Mouse (Mus musculus) bone marrow, adult 2 months (tissue): ENCODE results near the gene Nxn. TPM values are rescaled to one million over a fixed set of nuclear protein-coding genes. Genes with fewer than 3 reads are reported as not detected.

Experiments used
- H3K27ac ChIP-seq: fragments of 200-500 bp; 2 replicates; pipeline ENCODE4 v1.5.1; 2012; ENCODE audit warnings: low read depth, mild to moderate bottlenecking, control low read depth, inconsistent platforms, low read length; ENCODE audit not compliant: control insufficient read depth, poor library complexity, insufficient read depth
- H3K4me1 ChIP-seq: fragments of 200-500 bp; 2 replicates; pipeline ENCODE4 v1.6.1; 2011; ENCODE audit warnings: low read length; ENCODE audit not compliant: control insufficient read depth, insufficient read depth
- H3K4me3 ChIP-seq: fragments of 200-500 bp; replicated peaks from 2 replicates; pipeline ENCODE3; 2011; ENCODE audit warnings: mild to moderate bottlenecking, low read depth, low read length, control low read depth; ENCODE audit not compliant: control insufficient read depth
- CTCF ChIP-seq: fragments of 200-500 bp; IDR thresholded peaks from 2 replicates; pipeline ENCODE4 v1.5.1; 2011; ENCODE audit warnings: low read length, control low read depth; ENCODE audit not compliant: control insufficient read depth, insufficient read depth
- POLR2A ChIP-seq: fragments of 200-500 bp; IDR thresholded peaks from 2 replicates; pipeline ENCODE4 v1.6.1; 2011; ENCODE audit warnings: low read depth, mild to moderate bottlenecking, control low read depth, low read length, borderline replicate concordance; ENCODE audit not compliant: control insufficient read depth
- WGBS: fragments of 180-500 bp; shearing (Covaris S2); methylation state at CpG from one replicate; pipeline ENCODE4 v1.1.7; 2018; 5-methylcytosine and 5-hydroxymethylcytosine counted together
- polyA plus RNA-seq: library from polyadenylated mRNA; stranded (reverse); fragments of >200 nt; gene quantifications from 2 replicates; pipeline ENCODE4 v1.2.4, GENCODE M21; 2011; ENCODE audit warnings: low replicate concordance; ENCODE audit not compliant: missing spikeins, insufficient read depth, insufficient read length

The Nxn gene
- polyA plus RNA-seq, 1 experiment = 14.4 TPM

DNA sequence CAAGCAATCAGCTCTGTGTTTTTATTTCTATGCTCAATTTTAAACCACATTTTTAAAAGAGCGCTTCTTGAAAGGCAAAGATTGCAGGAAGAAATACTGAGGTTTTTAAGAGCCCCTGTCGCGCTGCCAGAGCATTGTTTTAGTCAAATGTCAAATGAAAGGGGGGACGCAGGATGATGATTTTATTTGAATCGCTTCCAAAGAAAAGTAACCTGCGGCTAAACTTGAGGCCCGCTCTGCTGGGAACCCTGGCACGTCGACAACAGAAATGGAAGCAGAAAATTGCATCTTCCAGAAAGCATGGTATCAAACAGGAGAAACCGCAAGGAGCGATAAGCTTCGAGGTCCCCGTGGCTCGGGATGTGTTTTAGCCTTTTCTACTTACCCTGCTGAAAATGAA lies 57.8 kb downstream of the Nxn start:
- Histone ChIP-seq H3K4me3 (no peak overlapping the region), H3K27ac (no peak overlapping the region), H3K4me1 (no peaks in the 10 kb centered on the region)
- 88% methylated on average over 14 of the region's 14 CpGs for WGBS
- TF ChIP-seq POLR2A = no peak

DNA sequence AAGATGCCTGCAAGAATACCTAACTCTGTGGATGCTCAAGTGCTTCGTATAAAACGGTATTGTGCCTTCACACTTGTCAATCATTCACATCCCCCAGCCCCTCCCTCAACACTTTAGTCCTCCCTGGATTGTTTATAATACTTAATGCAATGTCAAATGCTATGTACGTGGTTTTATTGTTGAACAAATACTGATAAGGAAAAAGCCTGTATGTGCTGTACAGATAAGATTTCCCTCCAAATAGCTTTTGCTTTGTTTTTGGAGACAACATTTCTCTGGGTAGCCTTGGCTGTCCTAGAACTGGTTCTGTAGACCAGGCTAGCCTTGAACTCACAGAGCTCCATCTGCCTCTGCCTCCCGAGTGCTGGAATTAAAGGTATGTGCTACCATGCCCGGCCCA lies 59.1 kb downstream of the Nxn start:
- Histone ChIP-seq H3K4me1 (no peaks in the 10 kb centered on the region), H3K4me3 (no peak overlapping the region), H3K27ac (no peak overlapping the region)
- TF ChIP-seq POLR2A = no peak
- no peak for TF ChIP-seq CTCF
- 77% methylated on average over 5 of the region's 5 CpGs for WGBS

GRCm38 (mm10) chr11:76339141-76339540 lies 59.8 kb downstream of the Nxn start:
- WGBS = 93% methylated on average over 11 of the region's 11 CpGs
- Histone ChIP-seq H3K4me1 (no peaks in the 10 kb centered on the region), H3K27ac (no peak overlapping the region), H3K4me3 (no peak overlapping the region)
- no peak for TF ChIP-seq CTCF
- no peak for TF ChIP-seq POLR2A

DNA sequence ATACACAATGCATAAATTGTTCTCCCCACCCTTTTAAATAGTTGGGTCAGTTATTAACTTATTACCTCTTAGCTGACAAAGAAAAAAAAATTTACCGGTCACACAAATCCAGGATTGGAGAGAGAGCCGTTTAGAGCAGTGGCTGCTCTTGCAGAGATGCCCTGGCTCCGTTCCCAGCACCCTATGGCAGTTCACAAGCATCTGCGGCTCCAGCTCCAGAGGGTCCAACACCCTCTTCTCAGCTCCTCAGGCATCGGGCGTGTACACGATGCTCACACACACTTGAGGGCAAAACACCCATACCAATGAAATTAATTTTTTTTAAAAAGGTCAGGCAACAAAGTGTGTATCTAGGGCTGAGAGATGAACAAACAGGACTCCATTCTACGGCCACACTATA lies 60.3 kb downstream of the Nxn start:
- Histone ChIP-seq H3K4me1 (no peaks in the 10 kb centered on the region), H3K4me3 (no peak overlapping the region), H3K27ac (no peak overlapping the region)
- WGBS = 89% methylated on average over 8 of the region's 8 CpGs
- TF ChIP-seq CTCF (no peak), POLR2A (no peak)

GRCm38 (mm10) chr11:76337764-76338163 lies 61.2 kb downstream of the Nxn start:
- TF ChIP-seq CTCF (no peak), POLR2A (no peak)
- H3K4me3 ChIP-seq = no peak overlapping the region
- WGBS = 8% methylated on average over 7 of the region's 7 CpGs
- no peak overlapping the region for H3K27ac ChIP-seq
- H3K4me1 ChIP-seq = no peaks in the 10 kb centered on the region

DNA sequence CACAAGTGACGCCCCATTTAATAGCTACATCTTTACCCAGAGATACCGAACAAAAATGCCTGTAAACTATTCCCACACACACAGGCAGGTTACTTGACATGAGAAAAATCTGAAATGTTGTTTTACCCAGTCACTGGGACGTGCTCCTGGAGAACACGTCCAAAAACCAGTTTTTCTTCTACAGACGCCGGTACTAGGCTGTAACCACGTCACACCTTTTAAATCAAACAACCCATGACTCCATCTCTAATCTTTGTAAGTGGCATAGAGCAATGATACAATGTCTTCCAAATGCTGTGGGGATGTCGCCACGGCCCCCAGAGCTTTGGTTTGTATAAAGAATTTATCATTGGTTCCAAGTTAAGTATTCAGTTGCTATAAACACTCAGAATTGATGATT lies 61.7 kb downstream of the Nxn start:
- H3K4me3 ChIP-seq = no peak overlapping the region
- H3K4me1 ChIP-seq = no peaks in the 10 kb centered on the region
- no peak overlapping the region for H3K27ac ChIP-seq
- WGBS = 83% methylated on average over 9 of the region's 9 CpGs
- no peak for TF ChIP-seq POLR2A

DNA sequence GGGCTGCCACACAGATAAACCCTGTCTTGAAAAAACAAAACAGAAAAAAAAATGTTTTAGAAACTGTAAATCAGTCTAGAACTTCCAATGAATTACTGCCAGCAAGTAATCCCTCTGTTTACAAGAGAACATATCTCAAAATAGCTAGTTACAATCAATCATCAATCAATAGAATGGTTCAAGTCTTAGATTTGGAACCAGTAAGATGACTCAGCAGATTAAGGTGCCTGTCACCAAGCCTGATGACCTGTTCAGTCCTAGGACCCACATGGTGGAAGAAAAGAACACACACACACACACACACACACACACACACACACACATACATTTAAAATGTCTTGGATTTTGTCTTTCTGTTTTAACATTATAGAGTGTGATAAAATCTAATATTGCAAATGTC lies 62.7 kb downstream of the Nxn start:
- H3K4me1 ChIP-seq = no peaks in the 10 kb centered on the region
- H3K4me3 ChIP-seq = no peak overlapping the region
- H3K27ac ChIP-seq = no peak overlapping the region
- no peak for TF ChIP-seq POLR2A
- no peak for TF ChIP-seq CTCF

- no peaks in the 10 kb centered on the region for H3K4me1 ChIP-seq
- 83% methylated on average over 10 of the region's 10 CpGs for WGBS
- H3K27ac ChIP-seq = no peak overlapping the region
- no peak for TF ChIP-seq CTCF
- no peak for TF ChIP-seq POLR2A
- H3K4me3 ChIP-seq = no peak overlapping the region
These were observed 64.0 kb downstream of the Nxn start for GRCm38 (mm10) chr11:76334966-76335365.

GRCm38 (mm10) chr11:76332240-76332639 lies 66.7 kb downstream of the Nxn start:
- WGBS = 79% methylated on average over 5 of the region's 5 CpGs
- TF ChIP-seq POLR2A (no peak), CTCF (no peak)
- H3K4me3 ChIP-seq = no peak overlapping the region
- H3K4me1 ChIP-seq = no peaks in the 10 kb centered on the region; the same call in 1 of the 2 replicates
- no peak overlapping the region for H3K27ac ChIP-seq
